Mouse (Mus musculus) olfactory bulb, adult 2 months (tissue): ENCODE data around the gene Gm49711. TPM values are rescaled to one million over a fixed set of nuclear protein-coding genes. Genes with fewer than 3 reads are reported as not detected.
"Not testable (repeated sequence)": the region's sequence is repeated elsewhere in the genome, so short reads cannot be mapped to it uniquely, and the experiment has no call there.

Experiments used
- H3K27ac ChIP-seq: fragments of 200-500 bp; 2 replicates; pipeline ENCODE4 v1.5.1; 2012; ENCODE audit warnings: low read depth, low read length; ENCODE audit not compliant: insufficient read depth
- H3K4me1 ChIP-seq: fragments of 200-500 bp; 2 replicates; pipeline ENCODE4 v1.6.1; 2012; ENCODE audit warnings: low read length; ENCODE audit not compliant: control insufficient read depth, insufficient read depth
- H3K4me3 ChIP-seq: fragments of 200-500 bp; 2 replicates; pipeline ENCODE4 v1.5.1; 2012; ENCODE audit warnings: mild to moderate bottlenecking, low read depth, low read length, moderate library complexity; ENCODE audit not compliant: insufficient read depth
- CTCF ChIP-seq: fragments of 200-500 bp; IDR thresholded peaks from 2 replicates; pipeline ENCODE4 v1.5.1; 2012; ENCODE audit warnings: low read depth, mild to moderate bottlenecking, low read length, moderate library complexity; ENCODE audit not compliant: insufficient read depth
- POLR2A ChIP-seq: fragments of 200-500 bp; IDR thresholded peaks from 2 replicates; pipeline ENCODE4 v1.6.1; 2012; ENCODE audit warnings: mild to moderate bottlenecking, low read depth, low read length, moderate library complexity; ENCODE audit not compliant: insufficient read depth
- WGBS: fragments of 180-500 bp; shearing (Covaris S2); methylation state at CpG from one replicate; pipeline ENCODE4 v1.1.7; 2018; 5-methylcytosine and 5-hydroxymethylcytosine counted together
- polyA plus RNA-seq: library from polyadenylated mRNA; stranded (reverse); fragments of >200 nt; gene quantifications from 2 replicates; pipeline ENCODE4 v1.2.4, GENCODE M21; 2012; ENCODE audit warnings: low replicate concordance; ENCODE audit not compliant: missing spikeins, insufficient read depth, insufficient read length

Gm49711 gene
- polyA plus RNA-seq, 1 experiment, result not detected

GRCm38 (mm10) chr16:92091876-92092275 lies 33.8 kb downstream of the Gm49711 start:
- Histone ChIP-seq H3K4me3 (no peak overlapping the region), H3K27ac (no peak overlapping the region), H3K4me1 (no peaks in the 10 kb centered on the region)
- TF ChIP-seq POLR2A, result no peak
- TF ChIP-seq CTCF, result no peak
- WGBS, result 70% methylated on average over 5 of the region's 5 CpGs

- Histone ChIP-seq H3K4me1 (peaks cover 15% of the 10 kb centered on the region), H3K4me3 (no peak overlapping the region), H3K27ac (no peak overlapping the region)
- TF ChIP-seq POLR2A (no peak), CTCF (no peak)
- WGBS, result 79% methylated on average over 10 of the region's 10 CpGs
Observed at GRCm38 (mm10) chr16:92098351-92099051, 40.4 kb downstream of the Gm49711 start.

- no peak overlapping the region for H3K27ac ChIP-seq
- WGBS, result 87% methylated on average over 16 of the region's 16 CpGs
- no peak overlapping the region for H3K4me3 ChIP-seq
- TF ChIP-seq CTCF (no peak), POLR2A (no peak)
- H3K4me1 ChIP-seq, result peaks cover 20% of the 10 kb centered on the region
Observed at GRCm38 (mm10) chr16:92099598-92099997, 41.5 kb downstream of the Gm49711 start.

GRCm38 (mm10) chr16:92100111-92100510 lies 42.0 kb downstream of the Gm49711 start:
- H3K4me3 ChIP-seq, result no peak overlapping the region
- no peak for TF ChIP-seq CTCF
- no peak for TF ChIP-seq POLR2A
- H3K4me1 ChIP-seq, result peaks cover 24% of the 10 kb centered on the region
- H3K27ac ChIP-seq, result no peak overlapping the region
- WGBS, result 50% methylated on average over 4 of the region's 4 CpGs

GRCm38 (mm10) chr16:92102115-92102514 lies 44.0 kb downstream of the Gm49711 start:
- Histone ChIP-seq H3K4me1 (peaks cover 31% of the 10 kb centered on the region), H3K27ac (no peak overlapping the region), H3K4me3 (no peak overlapping the region)
- 75% methylated on average over 5 of the region's 5 CpGs for WGBS
- TF ChIP-seq POLR2A, result no peak
- TF ChIP-seq CTCF, result no peak

- WGBS, result 97% methylated on average over 7 of the region's 7 CpGs
- not testable (repeated sequence) for H3K4me3 ChIP-seq, H3K27ac ChIP-seq
- peaks cover 31% of the 10 kb centered on the region for H3K4me1 ChIP-seq
Observed at GRCm38 (mm10) chr16:92102931-92103330, 44.8 kb downstream of the Gm49711 start.

GRCm38 (mm10) chr16:92103572-92104331 lies 45.6 kb downstream of the Gm49711 start:
- H3K27ac ChIP-seq, result peak overlapping the region; percentile 25; the same call in 1 of the 2 replicates
- peaks cover 31% of the 10 kb centered on the region for H3K4me1 ChIP-seq
- TF ChIP-seq CTCF (no peak), POLR2A (no peak)
- no peak overlapping the region for H3K4me3 ChIP-seq
- WGBS, result 57% methylated on average over 9 of the region's 9 CpGs

- Histone ChIP-seq H3K27ac (peak overlapping the region; percentile 25; the same call in 1 of the 2 replicates), H3K4me3 (no peak overlapping the region), H3K4me1 (peaks cover 31% of the 10 kb centered on the region)
- WGBS, result 83% methylated on average over 2 of the region's 2 CpGs
- no peak for TF ChIP-seq POLR2A
- TF ChIP-seq CTCF, result no peak
Observed at GRCm38 (mm10) chr16:92104332-92104590, 46.1 kb downstream of the Gm49711 start.

GRCm38 (mm10) chr16:92104951-92105350 lies 46.8 kb downstream of the Gm49711 start:
- TF ChIP-seq CTCF (no peak), POLR2A (no peak)
- H3K4me3 ChIP-seq, result no peak overlapping the region
- peaks cover 26% of the 10 kb centered on the region for H3K4me1 ChIP-seq
- no peak overlapping the region for H3K27ac ChIP-seq
- 91% methylated on average over 2 of the region's 2 CpGs for WGBS

GRCm38 (mm10) chr16:92105631-92106030 lies 47.5 kb downstream of the Gm49711 start:
- Histone ChIP-seq H3K4me1 (peaks cover 23% of the 10 kb centered on the region), H3K27ac (no peak overlapping the region), H3K4me3 (no peak overlapping the region)
- 86% methylated on average over 3 of the region's 3 CpGs for WGBS
- TF ChIP-seq CTCF, result no peak
